Mouse (Mus musculus) heart, embryonic 14.5 days (tissue): ENCODE measurements around the gene 4933427D14Rik. TPM values are rescaled to one million over a fixed set of nuclear protein-coding genes. Genes with fewer than 3 reads are reported as not detected.
"Not testable (repeated sequence)": the region's sequence is repeated elsewhere in the genome, so short reads cannot be mapped to it uniquely, and the experiment has no call there.

Experiments
- ATAC-seq: fragments of 200-750 bp; cut with Nextera tagmentation; 2 replicates; pipeline ENCODE4 v1.8.0; 2017; ENCODE audit warnings: low read depth, moderate TSS enrichment; ENCODE audit not compliant: insufficient number of reproducible peaks, insufficient read depth, low FRiP score
- H3K27ac ChIP-seq, 2 experiments: fragments of 200-500 bp in 1 of 2; fragments of 300-500 bp in 1 of 2; sonication (generic) in 1 of 2; replicated peaks in 1 of 2; 2 replicates each; pipeline ENCODE4 v1.5.1; 2012 to 2014; ENCODE audit warnings: low read depth in 2 of 2, low read length in 2 of 2, control low read depth in 1 of 2, mild to moderate bottlenecking in 1 of 2, mixed read lengths in 1 of 2; ENCODE audit not compliant: control insufficient read depth in 1 of 2, insufficient read depth in 1 of 2
- H3K27me3 ChIP-seq: fragments of 300-500 bp; sonication (generic); 2 replicates; pipeline ENCODE4 v1.6.1; 2014; ENCODE audit warnings: mild to moderate bottlenecking, low read length, control low read depth; ENCODE audit not compliant: control insufficient read depth, insufficient read depth
- H3K36me3 ChIP-seq: fragments of 300-500 bp; sonication (generic); 2 replicates; pipeline ENCODE4 v1.6.1; 2014; ENCODE audit warnings: mild to moderate bottlenecking, control low read depth, low read length, mixed read lengths; ENCODE audit not compliant: control insufficient read depth, insufficient read depth
- H3K4me1 ChIP-seq, 2 experiments: fragments of 200-500 bp in 1 of 2; fragments of 300-500 bp in 1 of 2; sonication (generic) in 1 of 2; 2 replicates each; pipeline ENCODE4 v1.6.1; 2012 to 2014; ENCODE audit warnings: low read length in 2 of 2, control low read depth in 1 of 2, mixed read lengths in 1 of 2; ENCODE audit not compliant: control insufficient read depth in 2 of 2, insufficient read depth in 2 of 2
- H3K4me2 ChIP-seq: fragments of 300-500 bp; sonication (generic); 2 replicates; pipeline ENCODE4 v1.6.1; 2014; ENCODE audit warnings: mild to moderate bottlenecking, low read length
- H3K4me3 ChIP-seq, 2 experiments: fragments of 200-500 bp in 1 of 2; fragments of 300-500 bp in 1 of 2; sonication (generic) in 1 of 2; 2 replicates each; pipeline ENCODE4 v1.5.1; 2012 to 2014; ENCODE audit warnings: low read length in 2 of 2, mild to moderate bottlenecking in 2 of 2, control low read depth in 1 of 2, low read depth in 1 of 2, moderate library complexity in 1 of 2; ENCODE audit not compliant: control insufficient read depth in 1 of 2, insufficient read depth in 1 of 2
- H3K9ac ChIP-seq: fragments of 300-500 bp; sonication (generic); 2 replicates; pipeline ENCODE4 v1.6.1; 2014; ENCODE audit warnings: mild to moderate bottlenecking, low read length
- H3K9me3 ChIP-seq: fragments of 300-500 bp; sonication (generic); 2 replicates; pipeline ENCODE4 v1.6.1; 2016; ENCODE audit warnings: low read length, control low read depth; ENCODE audit not compliant: control insufficient read depth
- WGBS: fragments of 180-500 bp; shearing (Covaris S2); extraction: QIAGEN DNeasy Blood & Tissue Kit; methylation state at CpG from one replicate; pipeline ENCODE4 v1.1.7; 2014; 5-methylcytosine and 5-hydroxymethylcytosine counted together
- polyA plus RNA-seq: library from polyadenylated mRNA; unstranded; fragments of >200 nt; fragmentation: Nextera tagmentation; extraction: Ambion mirVana; gene quantifications from 2 replicates; pipeline ENCODE4 v1.2.1, GENCODE M21; 2014

The 4933427D14Rik gene
- polyA plus RNA-seq, 1 experiment from 2014 or later = 6.5 TPM

GRCm38 (mm10) chr11:72174721-72175120 lies 32.5 kb downstream of the 4933427D14Rik start:
- Histone ChIP-seq H3K27me3 (no peaks in the 10 kb centered on the region), H3K4me2 (no peak overlapping the region), H3K4me1 (no peaks in the 10 kb centered on the region), H3K36me3 (peaks cover 68% of the 10 kb centered on the region), H3K9ac (no peak overlapping the region), H3K27ac (no peak overlapping the region), H3K9me3 (no peaks in the 10 kb centered on the region), H3K4me3 (no peak overlapping the region)
- ATAC-seq = no peak
- WGBS = 88% methylated on average over 6 of the region's 6 CpGs

- H3K27ac ChIP-seq = no peak overlapping the region
- WGBS = 81% methylated on average over 5 of the region's 5 CpGs
- no peaks in the 10 kb centered on the region for H3K27me3 ChIP-seq
- ATAC-seq = no peak
- peaks cover 74% of the 10 kb centered on the region for H3K36me3 ChIP-seq
- no peak overlapping the region for H3K9ac ChIP-seq
- H3K4me3 ChIP-seq = no peak overlapping the region
- H3K4me1 ChIP-seq = no peaks in the 10 kb centered on the region
- no peaks in the 10 kb centered on the region for H3K9me3 ChIP-seq
- H3K4me2 ChIP-seq = no peak overlapping the region
Observed at GRCm38 (mm10) chr11:72173506-72173905, 33.8 kb downstream of the 4933427D14Rik start.

DNA sequence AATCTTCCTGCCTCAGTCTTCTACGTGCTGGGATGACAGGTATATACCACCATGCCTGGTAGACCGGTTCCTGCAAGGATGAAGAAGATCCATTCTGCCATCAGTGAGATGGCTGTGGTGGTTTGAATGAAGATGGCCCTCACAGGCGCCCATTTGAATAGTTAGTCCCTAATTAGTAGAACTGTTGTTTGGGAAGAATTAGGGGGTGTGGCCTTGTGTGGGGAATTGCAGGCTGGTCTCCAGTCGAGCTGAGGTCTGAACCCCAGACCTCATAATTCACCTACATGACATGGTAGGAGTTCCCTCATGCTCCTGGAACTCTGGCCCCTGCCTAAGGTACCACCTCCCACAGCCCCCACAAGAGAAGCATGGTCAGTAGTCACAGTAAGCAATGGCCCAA lies 35.4 kb downstream of the 4933427D14Rik start:
- H3K4me3 ChIP-seq, H3K9me3 ChIP-seq, ATAC-seq, H3K27me3 ChIP-seq, H3K4me1 ChIP-seq, H3K9ac ChIP-seq, H3K27ac ChIP-seq, H3K4me2 ChIP-seq: not testable (repeated sequence)
- peaks cover 72% of the 10 kb centered on the region for H3K36me3 ChIP-seq
- 88% methylated on average over 4 of the region's 4 CpGs for WGBS

DNA sequence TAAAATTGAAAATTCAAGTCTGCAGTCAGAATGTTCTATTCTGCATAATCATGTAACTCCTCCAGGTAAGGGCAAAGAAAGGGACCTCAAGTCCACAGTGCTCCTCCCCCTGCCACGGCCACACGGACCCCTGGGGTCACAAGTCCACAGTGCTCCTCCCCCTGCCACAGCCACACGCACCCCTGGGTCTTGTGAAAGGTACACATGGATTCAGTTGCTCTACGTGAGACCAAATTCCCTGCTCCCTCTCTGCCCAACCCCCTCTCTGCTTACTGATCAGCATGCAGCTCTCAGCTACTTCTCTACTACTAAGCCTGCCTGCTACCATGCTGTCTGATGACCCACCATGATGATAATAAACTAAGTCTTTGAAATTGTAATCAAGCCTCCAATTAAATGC lies 37.4 kb downstream of the 4933427D14Rik start:
- H3K27ac ChIP-seq = no peak overlapping the region
- H3K4me3 ChIP-seq = no peak overlapping the region
- no peak overlapping the region for H3K4me2 ChIP-seq
- H3K9ac ChIP-seq = no peak overlapping the region
- H3K27me3 ChIP-seq = no peaks in the 10 kb centered on the region
- no peaks in the 10 kb centered on the region for H3K9me3 ChIP-seq
- 86% methylated on average over 4 of the region's 4 CpGs for WGBS
- peaks cover 73% of the 10 kb centered on the region for H3K36me3 ChIP-seq
- no peak for ATAC-seq
- no peaks in the 10 kb centered on the region for H3K4me1 ChIP-seq

- no peaks in the 10 kb centered on the region for H3K9me3 ChIP-seq
- H3K27me3 ChIP-seq = no peaks in the 10 kb centered on the region
- ATAC-seq = no peak
- 95% methylated on average over 2 of the region's 2 CpGs for WGBS
- no peak overlapping the region for H3K27ac ChIP-seq
- no peak overlapping the region for H3K4me2 ChIP-seq
- H3K4me3 ChIP-seq = no peak overlapping the region
- no peak overlapping the region for H3K9ac ChIP-seq
- H3K36me3 ChIP-seq = peaks cover 74% of the 10 kb centered on the region
- H3K4me1 ChIP-seq = no peaks in the 10 kb centered on the region
Observed at GRCm38 (mm10) chr11:72163198-72163597, 44.1 kb downstream of the 4933427D14Rik start.

GRCm38 (mm10) chr11:72156624-72157023 lies 50.6 kb downstream of the 4933427D14Rik start:
- Histone ChIP-seq H3K4me2 (no peak overlapping the region), H3K4me3 (no peak overlapping the region), H3K4me1 (no peaks in the 10 kb centered on the region), H3K9me3 (no peaks in the 10 kb centered on the region), H3K36me3 (peaks cover 60% of the 10 kb centered on the region), H3K9ac (no peak overlapping the region), H3K27me3 (no peaks in the 10 kb centered on the region), H3K27ac (no peak overlapping the region)
- ATAC-seq = no peak
- whole genome bisulfite sequencing = 74% methylated on average over 2 of the region's 2 CpGs

DNA sequence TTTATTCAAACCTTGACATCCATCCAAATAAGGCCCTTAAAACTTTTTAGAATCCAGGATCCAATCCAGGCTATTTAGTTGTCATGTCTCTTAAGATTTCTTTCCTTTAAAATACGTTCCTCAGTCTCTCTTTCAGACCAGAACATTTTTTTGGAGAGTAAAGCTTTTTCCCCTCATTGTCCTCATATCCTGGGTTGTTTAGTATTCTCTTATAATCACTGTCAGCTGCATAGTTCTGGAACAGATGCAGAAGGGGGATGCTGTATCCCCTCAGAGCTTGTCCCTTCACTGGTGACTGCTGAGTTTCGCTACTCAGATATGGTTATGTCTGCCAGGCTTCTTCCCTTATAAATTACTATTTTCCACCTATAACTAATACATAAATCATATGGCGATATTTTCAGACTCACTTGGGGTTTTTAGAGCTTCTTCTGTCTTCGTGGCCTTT lies 51.3 kb downstream of the 4933427D14Rik start:
- H3K4me3 ChIP-seq = no peak overlapping the region
- WGBS = 82% methylated on average over 4 of the region's 4 CpGs
- H3K9ac ChIP-seq = no peak overlapping the region

GRCm38 (mm10) chr11:72155186-72155980 lies 51.9 kb downstream of the 4933427D14Rik start:
- Histone ChIP-seq H3K27me3 (no peaks in the 10 kb centered on the region), H3K9me3 (no peaks in the 10 kb centered on the region), H3K4me2 (no peak overlapping the region), H3K4me1 (no peaks in the 10 kb centered on the region), H3K9ac (no peak overlapping the region), H3K36me3 (peaks cover 53% of the 10 kb centered on the region), H3K27ac (no peak overlapping the region), H3K4me3 (no peak overlapping the region)
- WGBS = 77% methylated on average over 11 of the region's 11 CpGs
- no peak for ATAC-seq

More for the DNA sequence above, 51.3 kb downstream of the 4933427D14Rik start:
- no peak overlapping the region for H3K4me2 ChIP-seq
- H3K9me3 ChIP-seq = no peaks in the 10 kb centered on the region
- no peaks in the 10 kb centered on the region for H3K4me1 ChIP-seq
- H3K36me3 ChIP-seq = peaks cover 58% of the 10 kb centered on the region
- no peak overlapping the region for H3K27ac ChIP-seq
- ATAC-seq = no peak
- H3K27me3 ChIP-seq = no peaks in the 10 kb centered on the region
